Mouse (Mus musculus) right cerebral cortex, postnatal 14 days (tissue): Measurements from ENCODE around the gene Ifi27.
"Not testable (repeated sequence)": the region's sequence is repeated elsewhere in the genome, so short reads cannot be mapped to it uniquely, and the experiment has no call there.

Experiments
- DNase-seq: peaks from one replicate; pipeline ENCODE4 v3.0.0; 2022

The Ifi27 gene

DNA sequence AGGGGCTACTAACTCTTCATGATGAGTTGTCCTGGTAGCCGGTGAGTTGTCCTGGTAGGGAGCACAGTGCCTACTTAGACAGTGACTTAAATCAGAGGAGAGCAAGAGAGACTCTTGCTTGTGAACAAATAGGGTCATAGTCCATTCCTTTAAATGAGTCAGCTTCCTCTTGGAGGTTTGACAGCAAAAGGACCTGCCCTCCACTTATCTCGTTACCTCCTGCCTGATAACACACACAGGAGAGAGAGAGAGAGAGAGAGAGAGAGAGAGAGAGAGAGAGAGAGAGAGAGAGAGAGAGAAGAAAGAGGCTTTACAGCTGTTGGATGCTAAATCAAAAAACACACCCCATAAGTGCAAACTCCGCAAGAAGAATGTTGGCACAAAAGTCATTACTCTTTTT is 23.1 kb downstream of the Ifi27 start, which contains the start of gene Ifi27l2b:
Gene Ifi27l2b (minus strand): TSS at position 84 of the 400 bp plus-strand sequence.
- DNase-seq, result no peak

DNA sequence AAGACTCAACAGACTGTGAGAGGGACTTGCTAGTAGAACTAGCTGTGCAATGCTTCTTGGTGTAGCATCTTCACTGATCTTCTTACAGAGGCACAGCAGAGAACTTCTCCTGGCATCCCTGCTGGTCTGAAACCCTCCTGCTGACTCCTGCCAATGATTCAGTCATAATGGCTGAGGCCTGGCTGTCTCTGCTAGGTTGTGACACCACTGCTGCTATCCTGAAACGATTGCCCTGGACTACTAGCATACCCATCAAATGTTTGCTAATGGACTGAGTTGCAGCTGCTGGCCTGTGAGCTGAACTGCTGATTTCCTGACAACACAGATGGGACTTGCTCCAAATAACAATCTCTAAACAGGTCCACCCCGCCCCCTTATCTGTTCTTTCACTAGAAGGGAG is 40.5 kb downstream of the Ifi27 start:
- DNase-seq, result no peak

DNA sequence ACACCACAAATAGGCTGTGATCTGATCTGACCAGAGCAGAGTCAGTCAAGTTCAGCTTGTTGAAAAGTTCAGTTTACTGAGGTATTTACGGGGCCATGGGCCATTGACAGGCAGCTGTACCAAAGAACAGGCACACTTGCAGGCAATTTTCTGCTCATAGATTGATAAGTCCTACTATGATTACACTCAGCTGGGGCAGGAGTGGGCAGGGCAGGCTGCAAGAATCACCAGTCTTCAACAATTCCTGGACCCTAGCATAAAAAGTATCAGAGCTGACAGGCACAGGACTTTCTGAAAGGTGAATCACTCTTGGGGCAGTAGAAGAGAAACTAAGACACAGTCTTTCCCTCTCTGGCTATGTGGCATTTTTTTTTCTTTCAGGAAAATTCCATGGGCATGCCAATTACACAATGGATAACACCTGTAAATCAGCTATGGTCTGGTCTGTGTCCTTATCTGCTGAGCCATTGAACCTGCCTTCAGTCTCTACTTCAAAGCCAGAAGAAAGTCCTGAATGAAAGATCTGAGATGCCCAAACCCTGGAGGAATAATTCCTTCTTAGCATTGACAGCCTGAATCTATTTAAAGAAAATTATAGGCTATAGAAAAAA is 42.9 kb downstream of the Ifi27 start:
- no peak for DNase-seq

GRCm38 (mm10) chr12:103477461-103478015 is 43.5 kb downstream of the Ifi27 start:
- DNase-seq, result no peak

- no peak for DNase-seq
Observed at GRCm38 (mm10) chr12:103481671-103482070, 47.7 kb downstream of the Ifi27 start.

GRCm38 (mm10) chr12:103482781-103483180 is 48.8 kb downstream of the Ifi27 start:
- DNase-seq, result no peak

- DNase-seq, result not testable (repeated sequence)
Observed at GRCm38 (mm10) chr12:103484200-103484972, 50.4 kb downstream of the Ifi27 start.

- no peak for DNase-seq
Observed at GRCm38 (mm10) chr12:103486726-103487125, 52.7 kb downstream of the Ifi27 start.

GRCm38 (mm10) chr12:103487276-103487675 is 53.3 kb downstream of the Ifi27 start:
- no peak for DNase-seq

DNA sequence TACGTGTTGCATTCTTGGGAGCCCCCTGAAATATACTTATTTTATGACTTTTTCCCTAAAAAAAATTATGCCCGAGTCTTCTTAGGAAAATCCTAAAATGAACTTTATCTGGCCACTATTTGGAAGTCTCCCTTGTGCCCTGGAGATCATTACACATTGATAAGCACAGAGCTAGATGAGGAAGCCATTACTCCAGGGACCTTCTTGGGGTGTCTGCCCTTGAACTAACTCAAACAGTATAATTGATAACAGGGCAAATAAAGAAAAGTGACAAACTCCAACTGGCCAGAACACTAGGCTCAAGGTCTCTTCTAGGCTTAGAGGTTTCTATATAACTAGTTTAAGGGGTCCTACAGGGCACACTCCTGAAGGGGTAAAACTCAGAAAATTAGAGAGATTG is 53.7 kb downstream of the Ifi27 start:
- no peak for DNase-seq
